Mouse (Mus musculus): ENCODE data around the gene Aoc2.

DNA sequence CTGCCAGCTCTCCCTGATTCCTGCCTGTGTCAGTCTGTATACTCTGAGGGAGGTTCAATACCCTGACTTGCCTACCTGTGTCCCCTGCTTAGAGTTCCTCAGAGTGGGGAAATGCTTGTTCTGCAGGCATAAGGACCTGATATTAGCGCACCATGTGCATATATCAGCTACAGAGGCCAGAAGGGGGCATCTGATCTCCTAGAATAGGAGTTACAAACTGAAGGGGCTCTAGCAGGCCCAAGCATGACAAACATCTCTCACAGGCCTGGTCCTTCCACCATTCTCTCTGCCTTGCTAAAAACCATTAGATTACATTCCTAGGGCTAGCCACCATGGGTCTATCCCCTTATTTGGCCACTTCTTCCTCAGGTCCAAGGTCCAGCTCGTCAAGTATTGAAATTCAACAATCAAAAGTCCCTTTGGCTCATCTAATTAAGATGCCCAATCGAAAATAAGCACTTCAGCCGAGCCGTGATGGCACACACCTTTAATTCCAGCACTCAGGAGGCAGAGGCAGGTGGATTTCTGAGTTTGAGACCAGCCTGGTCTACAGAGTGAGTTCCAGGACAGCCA lies 29.7 kb downstream of the Aoc2 start:
- no peak for TF ChIP-seq CTCF (IDR thresholded peaks at IDR 0.05; ENCODE audit: borderline replicate concordance, extremely low read depth, insufficient read depth, insufficient read length)
- TF ChIP-seq POLR2A (IDR thresholded peaks at IDR 0.05; ENCODE audit: borderline replicate concordance, extremely low read depth, insufficient read depth, insufficient read length, poor library complexity, severe bottlenecking): no peak
